Mouse (Mus musculus) fat pad, adult 2 months (tissue): ENCODE results near the gene Chd2.

ENCODE experiments used
- DNase-seq: peaks from one replicate; pipeline ENCODE4 v3.0.0-alpha.2; 2011; ENCODE audit warnings: low read depth, low spot score; ENCODE audit errors: extremely low read depth

Gene Chd2

GRCm38 (mm10) chr7:73382843-73383242 lies 158.8 kb downstream of the Chd2 start:
- no peak for DNase-seq

GRCm38 (mm10) chr7:73378034-73378433 lies 163.6 kb downstream of the Chd2 start:
- DNase-seq, result no peak

- DNase-seq, result no peak
Observed at GRCm38 (mm10) chr7:73377307-73377706, 164.3 kb downstream of the Chd2 start.
